ENCODE assay signal across 14 mouse cellular contexts in genomic region chr6:54096147-54096761, GRCm38 (mm10). TPM values are rescaled to one million over a fixed set of nuclear protein-coding genes. Genes with fewer than 3 reads are reported as not detected.
DNase-seq lines count a peak whose midpoint lies in the region; ATAC-seq lines count a peak whose summit lies in the region.
"Had no signal": no experiment of that assay in that cellular context is flagged by ENCODE, and none has a peak within 500 bp of the region (broad histone marks: within the 10 kb centered on the region; RNA-seq: fewer than 3 reads in every experiment).

No protein-coding gene starts in this region.

- no peak overlapping the region for H3K9ac ChIP-seq in limb, embryonic 11.5 days (ENCODE audit: low read length)
- H3K9ac ChIP-seq: hindbrain, embryonic 13.5 days had no signal

- 26% methylated on average over 6 of the region's 6 CpGs for WGBS in limb, embryonic 11.5 days
- 38% methylated on average over 6 of the region's 6 CpGs for WGBS in limb, embryonic 10.5 days

- H3K9me3 ChIP-seq in limb, embryonic 11.5 days (ENCODE audit: control insufficient read depth, low read length): no peaks in the 10 kb centered on the region
- H3K9me3 ChIP-seq in limb, embryonic 10.5 days (replicated peaks): no peaks in the 10 kb centered on the region
- H3K9me3 ChIP-seq: heart, embryonic 10.5 days; hindbrain, embryonic 13.5 days; megakaryocyte, embryonic 14.5 days had no signal

- no peak overlapping the region for H3K27ac ChIP-seq in limb, embryonic 11.5 days (replicated peaks; ENCODE audit: low read depth, low read length)
- H3K27ac ChIP-seq in limb, embryonic 10.5 days: no peak overlapping the region
- H3K27ac ChIP-seq: heart, embryonic 10.5 days; hindbrain, embryonic 13.5 days had no signal

- H3K4me1 ChIP-seq in limb, embryonic 11.5 days (ENCODE audit: control insufficient read depth, insufficient read depth, low read length): no peaks in the 10 kb centered on the region
- peaks cover 23% of the 10 kb centered on the region for H3K4me1 ChIP-seq in limb, embryonic 10.5 days

- H3K4me2 ChIP-seq in limb, embryonic 11.5 days (ENCODE audit: low read depth, severe bottlenecking): no peak overlapping the region
- H3K4me2 ChIP-seq: hindbrain, embryonic 13.5 days had no signal

- no peaks in the 10 kb centered on the region for H3K27me3 ChIP-seq in limb, embryonic 11.5 days (ENCODE audit: control insufficient read depth, insufficient read depth, low read length)
- H3K27me3 ChIP-seq in limb, embryonic 10.5 days (ENCODE audit: low read depth, poor library complexity, severe bottlenecking): 0 out of 2 replicates have a peak, but pooled peaks cover 9% of the 10 kb centered on the region
- H3K27me3 ChIP-seq: megakaryocyte, embryonic 14.5 days had no signal

- H3K36me3 ChIP-seq in limb, embryonic 11.5 days (ENCODE audit: control insufficient read depth, insufficient read depth, low read length): no peaks in the 10 kb centered on the region
- H3K36me3 ChIP-seq in limb, embryonic 10.5 days: no peaks in the 10 kb centered on the region
- H3K36me3 ChIP-seq: heart, embryonic 10.5 days; hindbrain, embryonic 13.5 days had no signal

- DNase-seq in embryo, embryonic 10.5 days (ENCODE audit: low spot score): peak; percentile 28
- DNase-seq in embryo, embryonic 10 days (ENCODE audit: low spot score): no peak
- DNase-seq in limb, embryonic 11.5 days (ENCODE audit: low spot score): peak; percentile 43
- DNase-seq in limb, embryonic 10.5 days (ENCODE audit: low spot score): no peak
- DNase-seq in forelimb bud, embryonic 11.5 days (ENCODE audit: low read depth, low spot score): peak; percentile 35
- DNase-seq in frontal cortex, postnatal 10 days (ENCODE audit: low spot score in 2 of 2): no peak
- DNase-seq in urinary bladder, postnatal 14 days (ENCODE audit: low spot score): no peak
- DNase-seq in gastrocnemius, adult 8-10 months (ENCODE audit: low spot score in 2 of 2): no peak
- DNase-seq: adrenal gland, postnatal 10 days; layer of hippocampus, adult 9-11 months; lung, adult 2 months had no signal

- H3K4me3 ChIP-seq in limb, embryonic 11.5 days (ENCODE audit: low read depth, low read length): no peak overlapping the region
- H3K4me3 ChIP-seq in limb, embryonic 10.5 days: no peak overlapping the region
- H3K4me3 ChIP-seq: heart, embryonic 10.5 days; hindbrain, embryonic 13.5 days; megakaryocyte, embryonic 14.5 days had no signal

- no peak for ATAC-seq in limb, embryonic 11.5 days (ENCODE audit: insufficient number of reproducible peaks, low FRiP score, low TSS enrichment, low read depth)

RNA-seq across cellular contexts. Expression of gene Chn2, which starts 56.9 kb away (rescaled TPM):
- 9.6 and 9.8 TPM in 2 replicates for polyA plus RNA-seq in limb, embryonic 11.5 days (2014; fragmentation: Nextera tagmentation; extraction: Ambion mirVana)
- polyA plus RNA-seq in limb, embryonic 10.5 days (2016; fragmentation: Nextera tagmentation; extraction: Ambion mirVana): 6.8 and 7.1 TPM in 2 replicates
- total RNA-seq in gastrocnemius, adult 8-10 months (2022): 1 to 10 TPM in 2 of 4 experiments, under 1 TPM in 2; 0.75 to 1.7 (median 1.2) TPM

Comparison
In these comparisons a context has a peak if more than half of its experiments do, and no peak if none do; other contexts are left out.
1. DNase-seq: peak in embryo, embryonic 10.5 days (single experiment), limb, embryonic 11.5 days (single experiment) and forelimb bud, embryonic 11.5 days (single experiment); none in embryo, embryonic 10 days (single experiment), limb, embryonic 10.5 days (single experiment), frontal cortex, postnatal 10 days (0 of 2), urinary bladder, postnatal 14 days (single experiment) and gastrocnemius, adult 8-10 months (0 of 2).